Mouse (Mus musculus): ENCODE data around the gene Nfasc.

- TF ChIP-seq CTCF (IDR thresholded peaks at IDR 0.05; ENCODE audit: borderline replicate concordance, control insufficient read depth, extremely low read depth, insufficient read depth, low read length, poor library complexity) (no peak), POLR2A (IDR thresholded peaks at IDR 0.05; ENCODE audit: control insufficient read depth, extremely low read depth, insufficient read depth, low read length, poor library complexity) (no peak)
Observed at GRCm38 (mm10) chr1:132628599-132628998, 113.0 kb downstream of the Nfasc start.

Data from thymus, adult 2 months (tissue).